Mouse (Mus musculus): ENCODE results near the gene Iqcj.
"Not testable (repeated sequence)": the region's sequence is repeated elsewhere in the genome, so short reads cannot be mapped to it uniquely, and the experiment has no call there.

Gene Iqcj

DNA sequence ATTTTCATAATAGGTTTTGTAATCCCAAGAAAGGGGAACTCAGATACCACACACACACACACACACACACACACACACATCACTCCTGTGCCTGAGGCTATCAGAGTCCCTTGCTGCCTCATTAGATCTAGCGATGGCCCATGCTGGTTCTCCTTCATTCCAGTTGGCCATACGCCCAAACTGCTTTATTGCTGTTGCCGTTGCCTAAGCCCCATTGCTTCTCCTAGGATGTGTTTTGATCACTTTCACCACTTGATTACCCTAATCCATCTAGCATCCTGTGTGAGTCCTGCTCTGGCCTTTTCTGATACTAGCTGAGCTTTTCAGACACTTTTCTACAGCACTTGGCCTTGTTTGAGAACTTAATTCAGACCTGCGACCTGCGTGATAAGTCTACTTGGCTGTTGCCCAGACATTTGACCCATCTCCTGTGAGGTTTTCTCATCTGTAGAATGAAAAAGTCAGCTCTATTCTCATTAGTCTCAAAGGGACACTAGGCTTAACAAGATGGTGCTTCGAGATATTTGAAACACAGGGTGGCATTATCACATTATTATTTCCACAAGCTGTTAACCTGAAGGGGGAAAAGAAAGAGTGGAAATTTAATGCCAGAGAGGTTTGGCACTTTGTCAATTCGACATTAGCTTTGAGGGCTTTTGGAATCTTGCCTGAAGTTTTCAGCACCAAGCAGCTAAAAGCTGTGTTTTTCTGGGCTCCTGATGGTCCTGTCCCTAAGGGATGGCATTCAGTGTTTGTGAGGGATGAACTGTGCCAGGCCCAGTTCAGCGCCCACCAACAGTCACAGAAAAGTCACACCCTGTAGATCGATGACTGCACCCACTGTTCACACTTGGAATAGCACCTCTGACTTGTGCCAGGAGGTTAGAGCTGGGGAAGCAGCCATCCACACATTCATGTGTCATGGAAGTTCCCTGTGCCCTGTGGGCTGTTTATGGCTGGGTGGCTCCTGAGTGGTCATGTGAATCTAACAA lies 179.7 kb downstream of the Iqcj start:
- DNase-seq (ENCODE audit: low read depth, low spot score), result no peak

DNA sequence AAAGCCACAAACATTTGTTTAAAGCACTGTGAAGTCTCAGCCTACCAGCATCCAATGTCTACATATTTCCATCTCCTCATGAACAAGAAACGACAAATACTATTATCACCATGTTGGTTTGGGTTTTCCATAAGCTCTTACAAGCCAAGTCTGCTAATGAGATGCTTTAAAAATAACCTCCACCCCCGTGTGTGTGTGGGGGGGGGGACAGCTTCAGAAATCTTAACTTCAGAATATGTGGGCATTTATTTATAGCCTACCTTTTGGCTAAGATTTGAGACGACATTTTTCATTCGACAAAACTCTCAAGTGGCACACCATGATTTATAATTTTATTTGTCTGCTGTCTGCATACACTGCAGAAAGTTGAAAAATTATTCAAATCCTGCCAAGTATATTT lies 185.4 kb downstream of the Iqcj start:
- no peak for DNase-seq (ENCODE audit: low read depth, low spot score)

DNA sequence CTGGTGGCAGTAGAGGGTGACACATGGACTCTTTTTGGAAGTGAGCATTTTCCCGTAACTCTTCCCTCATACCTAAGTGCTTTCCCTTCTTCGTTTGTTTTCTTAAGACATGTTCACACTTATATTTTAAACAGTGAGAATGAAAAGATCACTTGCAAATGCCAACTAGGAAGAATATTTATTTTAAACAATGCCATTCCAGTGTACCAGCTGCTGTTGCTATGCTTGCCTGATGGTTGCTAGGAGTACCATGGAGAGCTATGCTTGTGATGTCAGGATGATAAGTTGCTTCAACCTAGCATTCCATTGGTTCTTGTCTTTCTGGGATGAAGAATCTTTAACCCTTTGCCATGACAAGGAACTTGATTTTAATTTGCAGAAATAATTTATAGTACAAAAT lies 193.0 kb downstream of the Iqcj start:
- no peak for DNase-seq (ENCODE audit: low read depth, low spot score)

GRCm38 (mm10) chr3:68092108-68092507 lies 200.1 kb downstream of the Iqcj start:
- no peak for DNase-seq (ENCODE audit: low read depth, low spot score)

GRCm38 (mm10) chr3:68096724-68097431 lies 204.9 kb downstream of the Iqcj start:
- no peak for DNase-seq (ENCODE audit: low read depth, low spot score)

DNA sequence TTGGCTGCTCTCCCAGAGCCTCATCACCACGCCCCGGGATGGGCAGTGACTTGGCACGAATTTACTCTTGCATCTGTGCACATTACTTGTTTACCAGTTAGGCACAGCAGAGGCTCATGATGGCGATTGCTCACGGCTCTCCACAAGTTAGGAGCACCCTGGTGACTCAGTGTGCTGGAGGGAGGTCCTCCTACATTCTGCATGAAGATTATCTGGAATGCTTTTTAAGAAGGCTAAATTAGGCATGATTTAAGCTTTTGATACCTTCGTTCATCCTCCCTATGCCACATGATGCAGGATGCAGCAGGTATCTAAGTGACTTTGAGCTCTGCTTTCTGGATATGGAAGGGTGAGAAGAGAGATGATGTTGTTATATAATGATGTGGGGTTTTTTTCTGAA lies 207.5 kb downstream of the Iqcj start:
- not testable (repeated sequence) for DNase-seq (ENCODE audit: low read depth, low spot score)

GRCm38 (mm10) chr3:68101343-68101742 lies 209.3 kb downstream of the Iqcj start:
- DNase-seq (ENCODE audit: low read depth, low spot score), result no peak

DNA sequence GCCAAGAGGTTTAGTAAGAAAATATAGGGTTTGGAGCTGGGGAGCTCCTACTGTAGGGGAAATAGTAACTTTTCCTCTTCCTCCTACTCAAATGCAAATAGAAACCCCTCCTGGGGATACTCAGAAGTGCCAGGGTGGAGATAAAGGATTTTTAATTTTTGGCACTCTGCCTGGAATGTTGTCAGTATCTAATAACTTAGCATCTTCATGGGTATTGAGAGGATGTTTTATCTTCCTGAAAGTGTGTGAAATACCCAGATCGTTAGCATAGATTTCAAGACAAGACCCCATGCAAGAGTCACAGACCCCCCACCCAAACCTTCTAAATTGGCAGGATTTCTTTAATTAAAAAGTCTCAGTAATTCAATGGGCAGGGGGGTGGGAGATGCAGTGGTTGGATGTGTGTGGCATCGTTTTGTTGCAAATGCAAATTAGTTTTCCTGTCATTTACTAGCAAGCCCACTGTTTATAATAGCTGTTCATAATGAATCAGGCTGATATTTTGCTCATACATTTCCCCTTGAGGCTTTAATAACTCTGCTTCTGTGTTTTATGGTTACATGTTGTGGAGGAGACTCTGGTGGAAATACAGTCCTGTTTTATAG lies 213.2 kb downstream of the Iqcj start:
- no peak for DNase-seq (ENCODE audit: low read depth, low spot score)
